Mouse (Mus musculus) liver, embryonic 14.5 days (tissue): ENCODE results near the gene Pim2.
A peak's percentile ranks its signal among the peaks of the same experiment; 100 is the strongest.

Source experiments
- CTCF ChIP-seq: IDR thresholded peaks from 2 replicates; pipeline ENCODE4 v1.5.1; 2016; ENCODE audit warnings: antibody characterized with exemption, low read depth, control low read depth
- EP300 ChIP-seq: IDR thresholded peaks from 2 replicates; pipeline ENCODE4 v1.6.1; 2016; ENCODE audit warnings: antibody characterized with exemption, low read depth

DNA sequence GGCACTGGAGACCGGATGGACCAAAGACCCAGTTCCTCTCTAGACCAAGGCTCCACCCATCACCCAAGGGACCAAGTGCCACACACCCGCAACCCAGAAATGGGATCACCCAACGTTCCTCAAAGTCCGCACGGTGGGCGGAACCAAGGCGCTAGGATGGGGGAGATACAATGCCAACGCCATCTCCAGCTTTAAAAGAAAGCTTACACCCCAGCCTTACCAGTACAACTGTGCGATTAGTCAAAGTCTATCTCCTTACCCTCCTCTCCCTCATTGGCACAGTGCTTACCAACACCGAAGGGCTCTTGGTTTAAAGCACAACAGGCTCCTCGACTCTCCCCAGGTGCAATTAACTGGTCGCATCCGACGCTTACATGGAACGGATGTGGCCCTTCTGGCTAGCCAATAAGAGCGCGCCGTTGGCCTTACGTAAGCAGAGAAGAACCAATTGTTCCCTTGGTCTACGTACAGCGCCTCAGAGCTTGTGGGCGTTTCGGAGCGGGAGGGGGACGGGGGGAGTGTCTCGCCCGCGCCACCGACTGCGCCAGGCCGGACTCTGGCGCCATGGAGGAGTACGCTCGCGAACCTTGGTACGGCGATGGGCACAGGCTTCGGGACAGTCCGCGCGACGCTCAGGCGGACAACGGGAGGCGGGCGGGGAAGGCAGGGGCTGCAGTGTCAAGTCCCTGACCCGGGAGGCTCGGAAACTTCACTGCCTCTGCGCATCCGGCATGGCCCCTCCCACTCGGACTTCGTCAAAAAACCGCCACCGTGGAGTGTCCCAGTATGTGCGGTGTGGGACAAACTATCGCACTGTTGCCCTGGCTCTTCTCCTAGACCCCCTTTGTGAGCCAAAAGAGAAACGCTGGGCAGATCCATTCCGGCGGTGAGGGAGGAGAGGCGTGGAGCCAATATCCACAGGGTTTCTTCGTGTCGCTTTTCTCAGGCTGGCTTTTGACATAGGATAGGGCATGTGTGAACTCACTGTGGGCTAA is 21.1 kb downstream of the Pim2 start, which contains the start of the genes Pqbp1 and Timm17b:
- TF ChIP-seq CTCF (no peak), EP300 (peak; percentile 27; the same call in 1 of the 2 replicates)
